Mouse (Mus musculus) left cerebral cortex, adult 2 months (tissue): ENCODE measurements around the gene Pbdc1. TPM values are rescaled to one million over a fixed set of nuclear protein-coding genes. Genes with fewer than 3 reads are reported as not detected.
"Not testable (repeated sequence)": the region's sequence is repeated elsewhere in the genome, so short reads cannot be mapped to it uniquely, and the experiment has no call there.

Experiments used
- DNase-seq, 2 experiments: peaks; one replicate each; pipeline ENCODE4 v3.0.0; 2021 to 2022; ENCODE audit warnings: low spot score in 2 of 2, mixed read lengths in 1 of 2; ENCODE audit errors: extremely low spot score in 1 of 2
- H3K27ac ChIP-seq: fragments of 200-600 bp; 2 replicates; pipeline ENCODE4 v1.8.1; 2022
- H3K4me3 ChIP-seq: fragments of 200-600 bp; 2 replicates; pipeline ENCODE4 v1.8.1; 2022
- CTCF ChIP-seq: fragments of 200-600 bp; IDR thresholded peaks from 2 replicates; pipeline ENCODE4 v1.8.1; 2022; ENCODE audit warnings: antibody characterized with exemption, mild to moderate bottlenecking, moderate library complexity
- intact Hi-C: fragments of 180-260 bp; cut with DNase I; formaldehyde crosslinking; loops from one replicate; pipeline ENCODE4 v1.15.1; 2025
- total RNA-seq, 2 experiments: library from RNA; stranded (reverse); gene quantifications; 2 replicates each; pipeline ENCODE4 v1.2.3; 2021

Gene Pbdc1
- total RNA-seq, 2 experiments from 2014 or later: 17.2 to 18.5 TPM

DNA sequence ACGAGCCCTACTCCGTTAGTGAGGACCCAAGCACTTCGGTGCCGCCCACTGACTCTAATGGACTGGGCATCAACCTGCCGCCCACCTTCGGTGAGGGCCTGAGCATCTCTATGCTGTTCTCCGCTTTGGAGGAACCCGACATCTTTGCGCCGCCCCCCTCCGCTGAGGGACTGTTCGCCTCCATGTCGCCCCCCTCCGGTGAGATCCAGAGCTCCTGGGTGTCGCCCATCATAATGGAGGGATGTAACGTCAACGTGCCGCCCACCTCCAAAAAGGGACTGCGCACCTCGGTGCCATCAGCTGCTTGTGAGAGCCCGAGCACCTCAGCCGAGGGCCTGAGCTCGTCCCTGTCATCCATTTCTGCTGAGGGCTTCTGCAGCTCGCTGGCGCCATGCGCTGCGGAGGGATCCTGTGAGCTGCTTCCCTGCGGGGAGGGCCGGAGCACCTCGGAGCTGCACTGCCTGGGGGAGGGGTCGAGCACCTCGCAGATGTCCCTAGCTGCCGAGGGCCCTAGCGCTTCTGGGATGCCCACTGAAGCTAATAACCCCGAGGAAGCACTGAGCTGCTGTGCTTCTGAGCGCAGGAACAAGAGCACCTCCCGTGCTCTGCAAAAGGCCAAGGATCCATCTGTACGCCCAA lies 41.8 kb downstream of the Pbdc1 start:
- peak; percentile 56 for TF ChIP-seq CTCF
- DNase-seq: peak; percentile 78 to 79
- peak overlapping the region; percentile 92 for H3K27ac ChIP-seq
- H3K4me3 ChIP-seq: peak overlapping the region; percentile 69
- intact Hi-C loops: loop anchor here (5.0 kb wide), 1 partner anchor 891 kb away; the partner anchor contains the start of gene Magt1

DNA sequence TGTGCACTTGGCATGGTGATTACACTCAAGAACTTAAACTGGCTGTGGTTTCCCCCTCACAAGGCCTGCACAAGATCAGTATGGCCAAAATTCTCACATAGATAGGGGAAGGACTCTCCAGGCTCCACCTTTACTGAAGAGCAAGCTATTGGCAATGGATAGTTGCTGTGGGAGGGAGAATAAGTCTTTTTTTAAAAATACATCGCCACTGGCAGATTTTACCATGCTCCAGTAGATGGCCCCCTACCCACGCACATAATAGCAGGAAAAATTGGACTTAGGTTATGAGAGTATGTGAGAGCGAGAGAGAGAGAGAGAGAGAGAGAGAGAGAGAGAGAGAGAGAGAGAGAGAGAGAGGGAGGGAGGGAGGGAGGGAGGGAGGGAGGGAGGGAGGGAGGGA lies 45.3 kb downstream of the Pbdc1 start:
- Histone ChIP-seq H3K4me3 (no peak overlapping the region), H3K27ac (no peak overlapping the region)
- peak in 1 of 2 experiments; percentile 9 for DNase-seq
- intact Hi-C loops: loop anchor here (2.0 to 5.0 kb wide), 2 partner anchors 20 to 887 kb away; partner anchors contain the start of gene Magt1
- TF ChIP-seq CTCF: peak; percentile 2

DNA sequence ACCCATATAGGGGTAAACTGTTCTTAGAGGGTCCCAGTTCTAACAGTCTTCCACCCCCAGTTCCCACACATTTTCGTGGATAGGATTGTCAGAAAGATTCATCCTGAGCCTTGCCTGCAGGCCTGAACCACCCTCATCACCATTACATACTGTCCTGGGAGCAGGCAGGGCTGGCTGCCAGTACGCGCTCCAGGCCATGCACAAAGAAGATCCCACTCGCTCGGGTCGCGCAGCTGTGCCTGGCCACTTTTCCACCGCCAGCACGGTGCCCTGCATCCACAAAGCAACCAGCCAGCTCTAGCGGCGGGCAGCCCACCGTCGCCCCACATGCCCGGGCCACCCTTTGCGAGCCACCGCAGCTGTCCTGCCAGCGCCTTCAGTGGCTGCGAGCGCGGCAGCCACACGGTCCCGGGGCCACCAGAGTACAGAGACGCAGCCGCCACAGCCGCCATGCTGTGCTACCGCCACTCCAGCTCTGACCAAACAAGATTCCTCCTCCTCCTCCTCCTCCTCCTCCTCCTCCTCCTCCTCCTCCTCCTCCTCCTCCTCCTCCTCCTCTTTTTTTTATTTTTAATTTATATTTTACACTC lies 72.4 kb downstream of the Pbdc1 start:
- peak in 1 of 2 experiments; percentile 8 for DNase-seq
- H3K27ac ChIP-seq: no peak overlapping the region
- no peak overlapping the region for H3K4me3 ChIP-seq
- no peak for TF ChIP-seq CTCF
- intact Hi-C loops: no loop called here

DNA sequence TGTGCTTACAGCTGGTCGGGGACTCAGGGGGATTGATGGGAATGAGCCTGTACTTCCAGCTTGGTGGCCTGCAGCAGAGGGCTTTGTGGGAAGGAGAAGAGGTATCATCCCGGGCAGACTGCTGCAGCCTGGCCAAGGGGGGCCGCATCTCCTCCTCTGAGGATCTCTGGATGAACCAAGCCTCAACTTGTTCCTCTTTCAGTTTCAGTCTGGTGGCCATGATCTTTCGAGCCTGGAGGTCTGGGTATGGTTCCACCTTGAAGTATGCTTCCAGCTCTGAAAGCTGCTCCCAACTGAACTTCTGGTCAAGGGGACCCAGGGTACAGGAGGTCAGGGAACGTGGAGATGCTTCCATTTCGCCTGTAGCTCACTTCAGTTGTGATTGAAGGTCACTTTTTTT lies 85.5 kb downstream of the Pbdc1 start:
- H3K4me3 ChIP-seq, intact Hi-C loops, H3K27ac ChIP-seq, DNase-seq: not testable (repeated sequence)

Other genes with a start within 250 kb of the Pbdc1 start
- gene Magee2, start 222.5 kb upstream of the Pbdc1 start, total RNA-seq: 1 to 10 TPM; 6.1 to 7.4 TPM
- gene Magee1, start 40.6 kb downstream of the Pbdc1 start, total RNA-seq: 100 to 1,000 TPM; 142 to 145 TPM